Mouse (Mus musculus) embryonic facial prominence, embryonic 10.5 days (tissue): Measurements from ENCODE around the gene Baat. TPM values are rescaled to one million over a fixed set of nuclear protein-coding genes. Genes with fewer than 3 reads are reported as not detected.
"Not testable (repeated sequence)": the region's sequence is repeated elsewhere in the genome, so short reads cannot be mapped to it uniquely, and the experiment has no call there.

Source experiments
- DNase-seq: peaks from one replicate; pipeline ENCODE4 v3.0.0-alpha.2; 2017; ENCODE audit warnings: low spot score
- H3K27ac ChIP-seq: fragments of 300-500 bp; sonication (generic); replicated peaks from 2 replicates; pipeline ENCODE4 v1.5.1; 2016; ENCODE audit warnings: mild to moderate bottlenecking
- H3K27me3 ChIP-seq: fragments of 300-500 bp; sonication (generic); replicated peaks from 2 replicates; pipeline ENCODE4 v1.6.1; 2016; ENCODE audit warnings: low read depth, mild to moderate bottlenecking; ENCODE audit not compliant: poor library complexity, severe bottlenecking
- H3K36me3 ChIP-seq: fragments of 300-500 bp; sonication (generic); replicated peaks from 2 replicates; pipeline ENCODE4 v1.6.1; 2016; ENCODE audit warnings: mild to moderate bottlenecking, moderate library complexity
- H3K4me1 ChIP-seq: fragments of 300-500 bp; sonication (generic); 2 replicates; pipeline ENCODE4 v1.6.1; 2016
- H3K4me3 ChIP-seq: fragments of 300-500 bp; sonication (generic); 2 replicates; pipeline ENCODE4 v1.5.1; 2016; ENCODE audit warnings: mild to moderate bottlenecking, moderate library complexity
- H3K9me3 ChIP-seq: fragments of 300-500 bp; sonication (generic); 2 replicates; pipeline ENCODE4 v1.6.1; 2016; ENCODE audit warnings: mild to moderate bottlenecking
- WGBS: fragments of 180-500 bp; shearing (Covaris S2); methylation state at CpG from one replicate; pipeline ENCODE4 v1.1.7; 2016; 5-methylcytosine and 5-hydroxymethylcytosine counted together
- polyA plus RNA-seq: library from polyadenylated mRNA; unstranded; fragments of >200 nt; fragmentation: Nextera tagmentation; extraction: Ambion mirVana; gene quantifications from 2 replicates; pipeline ENCODE4 v1.2.1, GENCODE M21; 2016

Gene Baat
- polyA plus RNA-seq, 1 experiment from 2014 or later: 0.20 TPM

DNA sequence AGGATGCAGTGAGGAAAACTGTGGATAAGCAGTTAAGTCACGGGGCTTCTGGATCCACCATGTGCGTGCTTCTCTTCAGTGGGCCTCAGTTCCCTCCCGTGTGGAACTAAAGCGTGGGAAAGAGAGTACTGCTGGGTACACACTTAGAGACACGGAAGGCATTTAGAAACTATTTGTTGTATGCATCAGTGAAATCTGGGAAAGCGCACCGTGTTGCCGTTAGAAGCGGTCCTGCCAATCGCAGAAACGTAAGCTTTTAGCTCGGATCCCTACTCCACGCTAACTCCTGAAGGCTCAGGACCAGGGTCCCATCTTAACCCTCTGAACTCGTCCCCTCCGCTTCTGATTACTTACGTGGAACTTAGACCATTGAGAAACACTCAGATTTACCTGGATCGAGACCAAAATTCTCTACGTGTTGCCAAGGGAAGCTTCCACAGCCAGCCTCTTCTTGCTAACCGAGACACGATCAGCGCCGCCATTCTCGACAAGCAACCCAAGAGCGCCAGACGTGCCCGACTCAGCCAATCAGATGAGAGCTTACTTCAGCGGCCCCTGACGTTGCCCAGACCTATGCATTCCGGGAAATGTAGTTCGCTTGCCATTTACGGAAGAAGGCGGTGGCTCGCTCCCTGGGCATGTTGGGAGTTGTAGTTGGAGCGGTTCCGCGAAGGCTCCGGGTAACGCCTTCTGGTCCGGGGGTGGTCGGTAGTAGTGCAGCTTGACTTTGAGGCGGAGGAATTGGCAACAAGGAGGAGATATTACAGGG lies 14.4 kb upstream of the Baat start, which contains the start of the genes Mrpl50 and Zfp189:
TSS of gene Mrpl50 (minus strand) at position 522 of the 769 bp plus-strand sequence.
TSS of gene Zfp189 (plus strand) at position 605 of the 769 bp plus-strand sequence.
- DNase-seq: peak; percentile 94
- Histone ChIP-seq H3K4me1 (peaks cover 17% of the 10 kb centered on the region), H3K27ac (peak within 1 kb of the TSS; percentile 88), H3K4me3 (peak within 1 kb of the TSS; percentile 74), H3K9me3 (no peaks in the 10 kb centered on the region), H3K36me3 (peaks cover 49% of the 10 kb centered on the region), H3K27me3 (no peaks in the 10 kb centered on the region)
- WGBS: under 1% methylated on average over 41 of the region's 41 CpGs

GRCm38 (mm10) chr4:49519476-49519875 lies 13.1 kb upstream of the Baat start:
- Histone ChIP-seq H3K27me3 (no peaks in the 10 kb centered on the region), H3K9me3 (no peaks in the 10 kb centered on the region), H3K4me3 (peak overlapping the region; percentile 74), H3K27ac (no peak overlapping the region), H3K36me3 (peaks cover 43% of the 10 kb centered on the region), H3K4me1 (peaks cover 17% of the 10 kb centered on the region)
- DNase-seq: peak; percentile 16
- WGBS: 76% methylated on average over 5 of the region's 5 CpGs

DNA sequence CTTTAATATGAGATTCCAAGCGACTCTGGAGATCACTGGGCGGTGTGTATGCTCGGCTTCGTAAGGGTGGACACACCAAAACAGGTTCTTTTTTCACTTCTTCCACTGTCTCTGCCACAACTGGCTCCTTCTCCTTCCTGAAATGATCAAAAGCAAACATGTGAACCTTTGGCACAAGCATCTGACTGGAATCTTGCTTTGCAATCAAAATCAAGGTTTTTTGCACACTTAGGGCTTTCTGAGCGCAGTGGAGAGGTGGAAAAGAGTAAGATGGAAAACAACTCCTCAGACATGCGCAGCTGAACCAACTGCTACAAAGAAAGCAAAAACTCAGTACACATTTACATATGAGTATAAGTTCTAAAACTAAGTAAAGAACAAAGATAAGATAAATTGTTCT lies 8.1 kb upstream of the Baat start:
- H3K27ac ChIP-seq: no peak overlapping the region
- H3K36me3 ChIP-seq: peaks cover 50% of the 10 kb centered on the region
- WGBS: 97% methylated on average over 6 of the region's 6 CpGs
- H3K4me3 ChIP-seq: no peak overlapping the region
- no peaks in the 10 kb centered on the region for H3K9me3 ChIP-seq
- no peak for DNase-seq
- H3K4me1 ChIP-seq: 0 out of 2 replicates have a peak, but pooled peaks cover 1% of the 10 kb centered on the region
- no peaks in the 10 kb centered on the region for H3K27me3 ChIP-seq

GRCm38 (mm10) chr4:49512636-49513035 lies 6.3 kb upstream of the Baat start:
- DNase-seq: no peak
- H3K27me3 ChIP-seq: no peaks in the 10 kb centered on the region
- H3K36me3 ChIP-seq: peaks cover 40% of the 10 kb centered on the region
- H3K4me1 ChIP-seq: no peaks in the 10 kb centered on the region
- no peaks in the 10 kb centered on the region for H3K9me3 ChIP-seq
- no peak overlapping the region for H3K27ac ChIP-seq
- H3K4me3 ChIP-seq: no peak overlapping the region
- WGBS: 51% methylated on average over 4 of the region's 4 CpGs

- not testable (repeated sequence) for H3K9me3 ChIP-seq, DNase-seq, H3K27ac ChIP-seq, H3K27me3 ChIP-seq, H3K4me1 ChIP-seq, H3K4me3 ChIP-seq
- 88% methylated on average over 1 of the region's 1 CpGs for WGBS
- peaks cover 33% of the 10 kb centered on the region for H3K36me3 ChIP-seq
These were observed 4.0 kb upstream of the Baat start for GRCm38 (mm10) chr4:49510236-49510835.

DNA sequence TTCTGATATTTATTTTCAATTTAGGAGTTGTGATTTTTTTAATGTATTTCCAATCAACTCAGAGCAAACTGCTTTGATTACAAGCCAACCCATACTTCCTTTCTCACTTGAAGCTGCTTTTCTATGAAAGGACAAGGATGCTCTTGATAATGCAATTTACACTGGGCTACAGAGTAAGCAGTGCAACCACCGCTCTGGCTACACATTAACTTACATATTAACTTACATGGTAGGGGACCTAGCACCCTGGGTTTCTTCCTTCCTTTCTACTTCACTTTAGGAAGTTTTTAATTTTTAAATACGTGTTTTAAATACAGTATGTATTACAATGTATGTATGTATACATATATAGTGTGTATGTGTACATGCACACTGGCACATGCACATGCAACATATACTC lies 2.8 kb upstream of the Baat start:
- no peaks in the 10 kb centered on the region for H3K9me3 ChIP-seq
- H3K4me3 ChIP-seq: no peak overlapping the region
- DNase-seq: no peak
- 86% methylated on average over 2 of the region's 2 CpGs for WGBS
- no peaks in the 10 kb centered on the region for H3K4me1 ChIP-seq
- no peaks in the 10 kb centered on the region for H3K27me3 ChIP-seq
- peaks cover 25% of the 10 kb centered on the region for H3K36me3 ChIP-seq
- H3K27ac ChIP-seq: no peak overlapping the region

DNA sequence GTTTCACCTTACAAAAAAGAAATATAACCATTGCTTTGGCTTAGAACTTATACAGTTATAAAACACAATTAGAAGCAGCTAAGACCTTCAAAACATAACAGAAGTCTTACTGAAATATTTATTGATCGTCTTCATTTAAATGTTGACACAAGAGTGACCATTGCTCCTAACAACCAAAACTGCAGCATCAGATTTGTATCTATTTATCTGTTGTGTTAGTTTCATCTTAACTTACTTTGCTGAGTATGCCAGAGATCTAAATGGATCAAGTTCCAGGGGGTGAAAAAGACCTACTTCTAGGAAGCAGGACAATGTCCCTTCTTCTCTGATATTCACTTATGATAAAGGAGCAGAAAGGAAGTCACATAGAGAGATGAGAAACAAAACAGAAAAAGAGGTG lies 2.8 kb downstream of the Baat start:
- Histone ChIP-seq H3K4me1 (no peaks in the 10 kb centered on the region), H3K27me3 (no peaks in the 10 kb centered on the region), H3K9me3 (no peaks in the 10 kb centered on the region), H3K36me3 (no peaks in the 10 kb centered on the region), H3K27ac (no peak overlapping the region), H3K4me3 (no peak overlapping the region)
- DNase-seq: no peak
- 95% methylated on average over 1 of the region's 1 CpGs for WGBS

DNA sequence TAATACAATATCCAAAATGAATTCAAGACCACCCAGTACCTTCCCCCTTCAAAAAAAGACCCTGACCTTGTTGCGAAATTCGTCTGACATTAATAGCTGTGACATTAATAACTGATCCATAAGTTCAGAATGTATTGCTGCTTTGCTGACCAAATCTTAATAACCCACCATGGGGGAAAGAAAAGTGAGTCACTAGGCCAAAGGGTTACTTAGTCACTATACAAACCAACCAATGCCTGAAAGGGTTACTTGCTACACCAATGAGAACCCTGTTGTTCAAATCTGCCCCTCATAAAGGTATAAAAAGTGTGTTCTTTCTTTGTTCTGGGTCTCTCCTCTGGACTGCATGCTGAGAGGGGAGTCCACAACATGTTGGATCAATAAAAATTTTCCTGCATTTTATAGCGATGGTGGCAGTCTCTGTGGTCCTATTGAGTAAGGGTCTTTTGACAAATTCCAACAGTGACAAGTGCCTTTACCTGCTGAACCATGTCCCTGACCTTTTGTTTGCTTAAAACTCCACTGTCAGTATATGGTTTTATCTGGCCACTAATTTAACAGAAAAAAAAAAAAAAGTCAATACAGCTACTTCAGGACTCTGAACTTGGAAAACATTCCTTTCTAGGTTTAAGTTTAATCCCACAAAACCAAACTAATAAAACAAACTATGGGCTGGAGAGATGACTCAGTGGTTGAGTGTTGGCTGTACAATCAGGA lies 20.3 kb downstream of the Baat start:
- WGBS: 83% methylated on average over 3 of the region's 3 CpGs

GRCm38 (mm10) chr4:49485442-49485841 lies 20.9 kb downstream of the Baat start:
- no peaks in the 10 kb centered on the region; the same call in 1 of the 2 replicates for H3K27me3 ChIP-seq
- no peak for DNase-seq
- H3K4me3 ChIP-seq: no peak overlapping the region
- no peak overlapping the region for H3K27ac ChIP-seq
- H3K36me3 ChIP-seq: no peaks in the 10 kb centered on the region
- H3K4me1 ChIP-seq: 0 out of 2 replicates have a peak, but pooled peaks cover 3% of the 10 kb centered on the region
- no peaks in the 10 kb centered on the region for H3K9me3 ChIP-seq

More for the DNA sequence above, 20.3 kb downstream of the Baat start:
- not testable (repeated sequence) for H3K27me3 ChIP-seq, H3K9me3 ChIP-seq, H3K36me3 ChIP-seq, H3K27ac ChIP-seq, H3K4me1 ChIP-seq, DNase-seq, H3K4me3 ChIP-seq

- Histone ChIP-seq H3K27ac (no peak overlapping the region), H3K27me3 (no peaks in the 10 kb centered on the region; the same call in 1 of the 2 replicates), H3K36me3 (no peaks in the 10 kb centered on the region), H3K4me3 (no peak overlapping the region), H3K4me1 (peaks cover 14% of the 10 kb centered on the region; the same call in 1 of the 2 replicates), H3K9me3 (no peaks in the 10 kb centered on the region)
- no peak for DNase-seq
- WGBS: 36% methylated on average over 3 of the region's 3 CpGs
These were observed 25.5 kb downstream of the Baat start for GRCm38 (mm10) chr4:49480896-49481295.

GRCm38 (mm10) chr4:49480104-49480760 lies 26.1 kb downstream of the Baat start:
- WGBS: 20% methylated on average over 21 of the region's 21 CpGs
- no peak overlapping the region for H3K27ac ChIP-seq
- no peaks in the 10 kb centered on the region; the same call in 1 of the 2 replicates for H3K27me3 ChIP-seq
- no peaks in the 10 kb centered on the region for H3K9me3 ChIP-seq
- no peaks in the 10 kb centered on the region for H3K36me3 ChIP-seq
- peak; percentile 16 for DNase-seq
- peaks cover 14% of the 10 kb centered on the region; the same call in 1 of the 2 replicates for H3K4me1 ChIP-seq
- peak overlapping the region; percentile 28; the same call in 1 of the 2 replicates for H3K4me3 ChIP-seq

DNA sequence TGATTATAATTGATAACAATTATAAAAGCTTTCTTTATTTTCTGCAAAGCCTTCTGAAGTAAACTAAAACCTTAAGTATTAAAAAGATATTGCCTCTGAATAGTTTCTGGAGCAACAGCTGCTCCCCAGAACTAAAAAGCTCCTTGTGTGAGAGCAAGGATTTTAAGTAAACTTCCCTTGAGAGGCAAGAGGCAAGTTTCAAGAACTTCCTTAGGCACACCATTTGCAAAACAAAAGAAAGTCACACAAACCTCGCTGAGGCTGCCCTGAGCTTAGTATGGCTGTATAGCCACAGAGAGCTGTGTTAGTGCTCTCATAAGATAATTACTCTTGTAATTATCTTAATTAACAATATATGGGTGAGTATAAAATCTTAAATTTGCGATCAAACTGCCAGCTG lies 27.3 kb downstream of the Baat start:
- peaks cover 14% of the 10 kb centered on the region; the same call in 1 of the 2 replicates for H3K4me1 ChIP-seq
- not testable (repeated sequence) for H3K9me3 ChIP-seq, H3K36me3 ChIP-seq, H3K27ac ChIP-seq, H3K4me3 ChIP-seq, H3K27me3 ChIP-seq, DNase-seq
- 16% methylated on average over 2 of the region's 2 CpGs for WGBS
